Mouse (Mus musculus): ENCODE data around the gene Vmn1r42. TPM values are rescaled to one million over a fixed set of nuclear protein-coding genes. Genes with fewer than 3 reads are reported as not detected.
"Not testable (repeated sequence)": the region's sequence is repeated elsewhere in the genome, so short reads cannot be mapped to it uniquely, and the experiment has no call there.

Gene Vmn1r42
- polyA plus RNA-seq (2012; rRNA removed): not detected in 2 replicates

DNA sequence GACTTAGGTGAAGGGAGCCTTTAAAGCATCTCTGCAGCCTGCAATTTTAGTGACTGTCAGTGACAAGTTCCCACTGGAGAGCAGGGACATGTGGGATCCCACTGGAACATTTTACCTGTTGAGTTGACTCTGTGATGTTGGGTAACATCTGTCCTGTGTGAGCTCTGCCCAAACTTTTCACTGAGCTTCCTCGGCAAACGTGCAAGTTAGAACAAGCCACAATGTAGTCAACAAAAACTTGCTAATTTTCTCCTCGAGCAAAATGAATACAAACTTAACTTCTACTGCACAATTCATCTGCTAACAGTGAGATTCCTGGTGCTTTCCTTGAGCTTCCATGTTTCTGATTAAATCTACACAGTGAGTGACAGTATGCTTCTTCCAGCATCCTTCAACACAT is at the start of gene Vmn1r42, which contains the start of gene Vmn1r43:
Vmn1r42 (minus strand) TSS at position 101 of the 400 bp plus-strand sequence.
Vmn1r43 (minus strand) TSS at position 101 of the 400 bp plus-strand sequence.
- H3K4me3 ChIP-seq (replicated peaks; ENCODE audit: extremely low read depth, low read depth, low read length); DNase-seq; H3K4me1 ChIP-seq (ENCODE audit: control insufficient read depth, insufficient read depth, low read length): not testable (repeated sequence)
- WGBS: 63% methylated on average over 3 of the region's 3 CpGs

DNA sequence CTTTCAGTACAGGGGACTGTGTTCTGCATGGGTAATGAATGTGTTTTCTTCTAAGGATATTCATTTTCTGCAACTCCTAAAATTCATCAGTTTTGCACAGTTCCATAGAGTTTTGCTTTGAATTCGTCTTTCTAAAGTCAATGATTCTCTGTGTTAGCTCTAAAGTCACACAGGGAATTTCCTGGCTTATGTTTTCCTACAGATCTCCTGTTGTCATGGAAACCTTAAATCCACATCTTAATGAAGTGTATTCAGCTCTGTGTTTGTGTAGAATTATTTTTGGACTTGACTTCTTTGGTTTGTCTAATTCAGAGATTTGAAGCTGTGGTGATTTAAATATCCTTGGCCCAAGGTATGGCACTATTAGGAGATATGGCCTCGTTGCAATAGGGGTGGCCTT is 7.6 kb upstream of the Vmn1r42 start:
- H3K4me3 ChIP-seq (replicated peaks; ENCODE audit: extremely low read depth, low read depth, low read length): no peak overlapping the region
- no peak for TF ChIP-seq POLR2A (IDR thresholded peaks at IDR 0.05; ENCODE audit: borderline replicate concordance, extremely low read depth, low read depth, low read length)
- TF ChIP-seq CTCF (IDR thresholded peaks at IDR 0.05; ENCODE audit: insufficient read depth, low read length): no peak
- no peaks in the 10 kb centered on the region for H3K4me1 ChIP-seq (ENCODE audit: control insufficient read depth, insufficient read depth, low read length)
- WGBS: 35% methylated on average over 2 of the region's 2 CpGs
- DNase-seq: no peak

DNA sequence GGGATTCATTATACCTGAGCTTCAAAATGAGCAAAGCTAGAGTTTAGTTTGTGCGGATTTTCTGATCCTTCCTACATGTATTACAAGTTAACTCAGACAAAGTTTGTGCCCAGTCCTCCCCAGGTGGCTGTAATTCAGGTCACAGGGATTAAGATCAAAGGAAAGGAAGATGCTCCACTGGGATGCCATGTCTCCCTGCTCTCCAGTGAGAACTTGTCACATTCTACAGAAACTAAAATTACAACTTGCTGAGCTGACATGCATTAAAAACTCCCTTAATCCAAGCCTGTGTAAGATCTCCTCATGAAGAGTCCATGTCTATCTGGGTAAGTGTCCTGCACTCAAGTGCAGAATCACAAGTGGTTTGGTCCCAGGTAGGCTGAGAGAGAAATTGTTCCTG is 7.1 kb upstream of the Vmn1r42 start, which contains the start of gene Vmn1r44:
Vmn1r44 (plus strand) TSS at position 301 of the 400 bp plus-strand sequence.
- WGBS: 78% methylated on average over 1 of the region's 1 CpGs
- no peaks in the 10 kb centered on the region for H3K4me1 ChIP-seq (ENCODE audit: control insufficient read depth, insufficient read depth, low read length)
- TF ChIP-seq CTCF (IDR thresholded peaks at IDR 0.05; ENCODE audit: insufficient read depth, low read length) (no peak), POLR2A (IDR thresholded peaks at IDR 0.05; ENCODE audit: borderline replicate concordance, extremely low read depth, low read depth, low read length) (no peak)
- H3K4me3 ChIP-seq (replicated peaks; ENCODE audit: extremely low read depth, low read depth, low read length): no peak within 1 kb of the TSS
- no peak for DNase-seq

DNA sequence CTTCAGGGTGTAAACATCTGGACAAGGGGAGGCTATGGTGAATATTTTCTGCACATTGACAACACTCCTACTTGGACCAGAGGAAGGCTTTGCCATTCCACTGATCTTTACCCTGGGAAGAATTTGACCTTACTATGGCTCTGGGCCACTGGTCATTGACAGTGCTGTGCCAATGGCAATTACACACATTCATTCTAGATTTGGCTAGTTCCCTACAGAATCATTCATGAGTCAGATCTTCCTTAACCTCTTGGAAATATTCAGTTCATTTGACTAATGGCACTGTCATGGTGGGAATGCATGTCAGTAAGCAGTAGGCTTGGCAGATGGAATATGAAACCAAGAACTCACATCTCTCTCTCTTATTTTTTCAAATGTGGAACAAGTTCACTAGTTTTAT is 4.7 kb upstream of the Vmn1r42 start:
- DNase-seq: no peak
- no peak for TF ChIP-seq CTCF (IDR thresholded peaks at IDR 0.05; ENCODE audit: insufficient read depth, low read length)
- no peak for TF ChIP-seq POLR2A (IDR thresholded peaks at IDR 0.05; ENCODE audit: borderline replicate concordance, extremely low read depth, low read depth, low read length)
- Histone ChIP-seq H3K4me3 (replicated peaks; ENCODE audit: extremely low read depth, low read depth, low read length) (no peak overlapping the region), H3K4me1 (ENCODE audit: control insufficient read depth, insufficient read depth, low read length) (no peaks in the 10 kb centered on the region)

DNA sequence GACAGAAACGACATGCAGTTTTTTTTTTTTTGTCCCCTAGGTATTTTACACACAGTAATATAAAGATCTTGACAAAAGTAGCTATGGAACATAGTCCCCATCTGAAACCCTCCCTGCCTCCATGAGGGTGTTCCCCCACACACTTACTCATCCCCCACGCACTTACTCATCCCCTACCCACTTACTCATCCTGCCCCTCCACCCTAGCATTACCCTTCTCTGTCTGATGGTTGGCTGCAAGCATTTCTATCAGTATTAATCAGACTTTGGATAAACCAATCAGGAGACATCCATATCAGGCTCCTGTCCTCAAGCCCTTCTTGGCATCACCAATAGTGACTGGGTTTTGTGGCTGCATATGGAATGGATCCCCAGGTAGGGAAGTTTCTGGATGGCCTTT is 750 bp upstream of the Vmn1r42 start:
- 76% methylated on average over 2 of the region's 2 CpGs for WGBS
- Histone ChIP-seq H3K4me1 (ENCODE audit: control insufficient read depth, insufficient read depth, low read length) (no peaks in the 10 kb centered on the region), H3K4me3 (replicated peaks; ENCODE audit: extremely low read depth, low read depth, low read length) (no peak overlapping the region)
- DNase-seq: no peak
- TF ChIP-seq CTCF (IDR thresholded peaks at IDR 0.05; ENCODE audit: insufficient read depth, low read length) (no peak), POLR2A (IDR thresholded peaks at IDR 0.05; ENCODE audit: borderline replicate concordance, extremely low read depth, low read depth, low read length) (no peak)

DNA sequence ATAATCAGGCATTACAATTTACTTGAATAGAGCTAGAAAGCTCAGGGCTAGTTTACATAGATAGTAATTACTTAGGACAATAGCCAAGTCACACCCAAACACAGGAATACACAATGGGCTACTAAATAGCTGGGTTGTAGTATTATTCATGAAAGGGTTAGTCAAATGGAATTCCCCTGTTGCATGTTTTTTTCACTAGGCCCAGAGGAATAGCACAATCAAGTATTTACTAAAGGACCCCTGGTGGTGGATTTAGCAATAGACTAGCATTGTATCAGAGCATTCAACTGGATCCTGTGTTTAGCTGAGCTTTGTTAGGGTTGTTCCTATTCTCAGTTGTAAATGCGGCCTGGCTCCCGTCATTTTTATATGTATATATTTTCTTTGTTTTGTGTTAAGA is 8.2 kb downstream of the Vmn1r42 start:
- TF ChIP-seq POLR2A (IDR thresholded peaks at IDR 0.05; ENCODE audit: borderline replicate concordance, extremely low read depth, low read depth, low read length) (no peak), CTCF (IDR thresholded peaks at IDR 0.05; ENCODE audit: insufficient read depth, low read length) (no peak)
- Histone ChIP-seq H3K4me3 (replicated peaks; ENCODE audit: extremely low read depth, low read depth, low read length) (no peak overlapping the region), H3K4me1 (ENCODE audit: control insufficient read depth, insufficient read depth, low read length) (no peaks in the 10 kb centered on the region)
- WGBS: 92% methylated on average over 2 of the region's 2 CpGs
- no peak for DNase-seq

DNA sequence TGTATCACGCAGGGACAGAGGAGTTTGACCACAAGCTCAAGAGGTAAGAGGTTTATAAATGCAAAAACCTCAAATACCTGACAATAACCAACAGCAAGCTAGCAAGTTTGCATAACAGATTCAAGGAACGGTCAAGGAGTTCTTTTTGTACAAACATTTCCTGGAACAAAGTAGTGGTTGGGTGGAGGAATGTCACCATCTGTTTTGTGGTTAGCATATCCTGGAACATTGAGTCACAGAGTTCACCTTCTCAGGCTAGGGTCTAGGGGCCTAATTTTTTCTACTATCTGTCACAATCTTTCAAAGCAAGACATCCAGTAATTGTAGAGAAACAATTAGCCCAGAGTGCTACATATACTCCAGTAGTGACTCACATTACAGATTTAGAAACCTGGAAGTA is 8.9 kb downstream of the Vmn1r42 start:
- 80% methylated on average over 2 of the region's 2 CpGs for WGBS
- TF ChIP-seq POLR2A (IDR thresholded peaks at IDR 0.05; ENCODE audit: borderline replicate concordance, extremely low read depth, low read depth, low read length) (no peak), CTCF (IDR thresholded peaks at IDR 0.05; ENCODE audit: insufficient read depth, low read length) (no peak)
- DNase-seq: no peak
- Histone ChIP-seq H3K4me3 (replicated peaks; ENCODE audit: extremely low read depth, low read depth, low read length) (no peak overlapping the region), H3K4me1 (ENCODE audit: control insufficient read depth, insufficient read depth, low read length) (no peaks in the 10 kb centered on the region)

DNA sequence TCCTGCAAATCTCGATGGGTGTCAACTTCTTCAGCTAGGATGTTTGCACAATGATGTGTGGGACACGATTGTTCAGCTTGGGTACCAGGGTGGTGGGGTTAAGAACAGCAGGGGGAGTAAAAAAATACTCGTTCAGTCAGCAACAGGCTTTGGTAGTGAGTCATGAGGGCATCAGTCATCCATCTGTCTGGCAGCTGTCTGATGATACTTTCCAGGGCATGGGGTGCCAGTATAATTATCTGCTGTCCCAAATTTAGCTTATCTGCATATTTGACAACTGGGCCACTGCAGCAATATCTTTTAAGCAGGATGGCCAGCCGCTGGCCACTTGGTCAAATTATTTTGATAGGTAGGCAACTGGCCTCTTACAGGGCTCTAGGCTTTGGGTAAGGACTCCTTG is 12.4 kb downstream of the Vmn1r42 start:
- WGBS: 66% methylated on average over 4 of the region's 4 CpGs
- no peak overlapping the region for H3K4me3 ChIP-seq (replicated peaks; ENCODE audit: extremely low read depth, low read depth, low read length)
- TF ChIP-seq CTCF (IDR thresholded peaks at IDR 0.05; ENCODE audit: insufficient read depth, low read length): no peak
- TF ChIP-seq POLR2A (IDR thresholded peaks at IDR 0.05; ENCODE audit: borderline replicate concordance, extremely low read depth, low read depth, low read length): no peak
- H3K4me1 ChIP-seq (ENCODE audit: control insufficient read depth, insufficient read depth, low read length): no peaks in the 10 kb centered on the region
- no peak for DNase-seq

DNA sequence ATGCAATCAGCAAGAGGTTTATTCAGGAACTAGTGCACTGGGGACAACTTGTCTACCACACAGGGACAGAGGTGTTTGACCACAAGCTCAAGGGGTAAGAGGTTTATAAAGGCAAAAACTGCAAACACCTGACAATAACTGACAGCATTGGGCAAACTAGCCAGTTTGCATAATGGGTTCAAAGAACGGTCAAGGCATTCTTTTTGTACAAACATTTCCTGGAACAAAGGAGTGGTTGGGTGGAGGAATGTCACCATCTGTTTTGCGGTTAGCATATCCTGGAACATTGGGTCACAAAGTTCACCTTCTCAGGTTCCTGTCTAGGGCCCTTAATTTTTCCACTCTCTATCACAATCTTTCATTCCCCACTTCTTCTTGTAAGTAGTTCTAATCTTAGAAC is 16.4 kb downstream of the Vmn1r42 start:
- WGBS: 55% methylated on average over 2 of the region's 2 CpGs
- Histone ChIP-seq H3K4me3 (replicated peaks; ENCODE audit: extremely low read depth, low read depth, low read length) (no peak overlapping the region), H3K4me1 (ENCODE audit: control insufficient read depth, insufficient read depth, low read length) (no peaks in the 10 kb centered on the region)
- TF ChIP-seq CTCF (IDR thresholded peaks at IDR 0.05; ENCODE audit: insufficient read depth, low read length): no peak
- no peak for TF ChIP-seq POLR2A (IDR thresholded peaks at IDR 0.05; ENCODE audit: borderline replicate concordance, extremely low read depth, low read depth, low read length)
- no peak for DNase-seq

DNA sequence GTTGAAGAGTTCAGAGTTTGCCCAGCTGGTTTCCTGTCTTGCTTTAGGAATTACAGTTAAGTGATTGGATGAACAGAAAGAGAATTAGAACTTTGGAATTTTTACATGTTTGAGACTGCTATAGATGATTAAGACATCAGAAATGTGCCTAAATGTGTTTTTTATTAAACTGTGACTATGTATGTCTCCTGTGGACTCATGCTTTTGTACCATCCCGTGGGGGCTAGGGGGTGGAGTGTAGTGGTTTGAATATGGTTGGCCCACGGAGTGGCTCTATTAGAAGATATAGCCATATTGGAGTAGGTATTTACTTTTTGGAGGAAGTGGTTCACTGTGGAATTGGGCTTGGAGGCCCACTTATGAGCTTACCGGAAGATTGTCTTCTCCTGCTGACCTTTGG is 18.7 kb downstream of the Vmn1r42 start:
- TF ChIP-seq CTCF (IDR thresholded peaks at IDR 0.05; ENCODE audit: insufficient read depth, low read length) (no peak), POLR2A (IDR thresholded peaks at IDR 0.05; ENCODE audit: borderline replicate concordance, extremely low read depth, low read depth, low read length) (no peak)
- 64% methylated on average over 3 of the region's 3 CpGs for WGBS
- Histone ChIP-seq H3K4me3 (replicated peaks; ENCODE audit: extremely low read depth, low read depth, low read length) (no peak overlapping the region), H3K4me1 (ENCODE audit: control insufficient read depth, insufficient read depth, low read length) (no peaks in the 10 kb centered on the region)
- DNase-seq: no peak

Other genes with a start within 250 kb of the Vmn1r42 start
- gene Txnrd3, start 232.4 kb downstream of the Vmn1r42 start, polyA plus RNA-seq (2012; rRNA removed): 13.8 and 15.5 TPM in 2 replicates
- not detected in 2 replicates for gene Vmn1r40, start 168.9 kb downstream of the Vmn1r42 start, polyA plus RNA-seq (2012; rRNA removed)
- gene Vmn1r41, start 135.6 kb downstream of the Vmn1r42 start, polyA plus RNA-seq (2012; rRNA removed): not detected in 2 replicates
- gene Vmn1r43, start within 50 bp of the Vmn1r42 start, polyA plus RNA-seq (2012; rRNA removed): not detected in 2 replicates
- not detected in 2 replicates for gene Vmn1r44, start 7.2 kb upstream of the Vmn1r42 start, polyA plus RNA-seq (2012; rRNA removed)
- gene Vmn1r45, start 64.2 kb upstream of the Vmn1r42 start, polyA plus RNA-seq (2012; rRNA removed): not detected in 2 replicates
- gene Vmn1r46, start 92.9 kb upstream of the Vmn1r42 start, polyA plus RNA-seq (2012; rRNA removed): not detected in 2 replicates
- gene Vmn1r47, start 139.7 kb upstream of the Vmn1r42 start, polyA plus RNA-seq (2012; rRNA removed): not detected in 2 replicates
- not detected in 2 replicates for gene Vmn1r48, start 160.4 kb upstream of the Vmn1r42 start, polyA plus RNA-seq (2012; rRNA removed)
- not detected in 2 replicates for gene Vmn1r49, start 202.1 kb upstream of the Vmn1r42 start, polyA plus RNA-seq (2012; rRNA removed)
- gene Vmn1r50, start 225.0 kb upstream of the Vmn1r42 start, polyA plus RNA-seq (2012; rRNA removed): not detected in 2 replicates
- gene Vmn1r51, start 246.2 kb upstream of the Vmn1r42 start, polyA plus RNA-seq (2012; rRNA removed): not detected in 2 replicates